Mouse (Mus musculus) left cerebral cortex, postnatal 4 days (tissue): ENCODE data around the gene Sac3d1. TPM values are rescaled to one million over a fixed set of nuclear protein-coding genes. Genes with fewer than 3 reads are reported as not detected.

Experiments used
- DNase-seq: peaks from one replicate; pipeline ENCODE4 v3.0.0-alpha.2; 2022
- intact Hi-C: fragments of 180-260 bp; cut with DNase I; formaldehyde crosslinking; loops from one replicate; pipeline ENCODE4 v1.15.1; 2025
- total RNA-seq, 2 experiments: library from RNA; stranded (reverse); gene quantifications; 2 replicates each; pipeline ENCODE4 v1.2.3; 2021

Gene Sac3d1
- total RNA-seq, 2 experiments from 2014 or later = 25.4 to 25.9 TPM

- no peak for DNase-seq
- intact Hi-C loops = no loop called here
Observed at GRCm38 (mm10) chr19:6123330-6123729, 4.9 kb upstream of the Sac3d1 start.

DNA sequence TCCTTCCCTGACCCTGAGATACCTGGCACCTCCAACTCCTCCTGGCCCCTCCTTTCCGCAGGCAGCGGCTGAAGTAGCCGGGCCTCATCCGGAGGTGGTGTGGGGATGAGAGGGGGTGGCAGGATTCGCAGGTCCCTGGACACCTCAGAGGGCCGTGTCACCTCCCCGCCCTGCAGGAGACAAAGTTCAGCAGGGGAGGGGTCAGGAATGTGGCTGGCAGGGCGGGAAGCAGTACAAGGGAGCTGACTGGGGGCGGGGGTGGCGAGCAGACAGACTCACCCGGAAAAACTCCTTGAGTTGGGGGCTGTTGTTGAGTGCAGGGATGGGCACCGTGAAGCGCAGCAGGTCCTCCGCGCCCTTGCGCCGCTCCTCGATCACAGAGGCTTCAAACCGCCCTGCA lies 3.3 kb upstream of the Sac3d1 start:
- intact Hi-C loops = no loop called here
- no peak for DNase-seq

- intact Hi-C loops = no loop called here
- peak; percentile 32 for DNase-seq
Observed at GRCm38 (mm10) chr19:6118677-6119185, 281 bp upstream of the Sac3d1 start.

- intact Hi-C loops = no loop called here
- no peak for DNase-seq
Observed at GRCm38 (mm10) chr19:6117346-6117985, 984 bp downstream of the Sac3d1 start.

DNA sequence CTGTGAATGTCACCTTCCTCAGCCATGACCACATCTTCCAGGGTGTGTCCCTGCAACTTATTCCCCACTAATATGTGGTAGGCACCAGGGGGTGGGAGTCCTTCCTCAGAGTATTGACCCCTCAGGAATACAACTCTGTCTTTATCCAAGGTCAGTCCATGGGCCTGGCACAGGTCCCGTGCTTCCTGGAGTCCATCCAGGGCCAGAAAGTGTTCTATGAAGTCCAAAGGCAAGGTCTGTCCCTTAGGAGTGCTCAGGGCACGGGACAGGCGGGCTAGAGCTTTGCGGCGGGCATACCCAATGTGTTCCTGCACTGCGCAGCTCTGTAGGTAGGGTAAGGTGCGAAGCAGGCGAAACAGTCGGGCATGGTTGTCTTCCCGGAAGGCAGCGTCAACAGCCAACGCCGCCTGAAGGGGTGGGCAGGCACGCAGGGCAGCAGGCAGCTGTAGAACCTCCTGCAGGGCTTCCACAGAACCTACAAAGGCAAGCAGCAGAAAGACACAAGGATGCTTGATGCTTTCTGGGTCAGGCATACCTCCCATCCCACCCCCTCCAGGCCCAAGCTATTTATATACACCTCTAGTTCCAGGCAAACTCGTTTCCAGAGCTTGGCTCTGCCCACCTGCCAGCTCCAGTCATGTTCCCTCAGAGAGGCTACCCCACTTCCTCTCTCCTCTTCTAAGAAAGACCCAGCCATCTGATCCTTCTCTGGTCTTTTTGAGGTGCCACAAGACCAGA lies 2.2 kb downstream of the Sac3d1 start:
- DNase-seq = no peak
- intact Hi-C loops = no loop called here

DNA sequence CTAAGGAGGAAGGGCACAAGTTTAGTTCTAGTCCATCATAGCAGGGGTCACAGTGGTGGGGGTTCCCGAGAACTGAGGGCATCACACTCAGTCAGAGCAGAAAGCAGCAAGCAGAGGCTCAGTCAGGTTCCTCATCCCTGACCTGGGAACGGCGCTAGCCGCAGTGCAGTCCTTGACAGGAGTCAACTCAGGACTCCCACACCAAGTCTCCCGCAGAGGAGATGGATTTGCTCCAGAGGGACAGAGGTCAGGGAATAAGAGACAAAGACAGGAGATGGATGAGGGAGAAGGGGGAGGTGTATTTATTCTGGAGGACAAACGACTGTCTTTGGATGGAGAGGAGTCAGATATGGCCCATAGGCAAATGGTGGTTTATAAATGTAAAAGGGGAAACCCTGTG lies 5.3 kb downstream of the Sac3d1 start:
- no peak for DNase-seq
- intact Hi-C loops = no loop called here

DNA sequence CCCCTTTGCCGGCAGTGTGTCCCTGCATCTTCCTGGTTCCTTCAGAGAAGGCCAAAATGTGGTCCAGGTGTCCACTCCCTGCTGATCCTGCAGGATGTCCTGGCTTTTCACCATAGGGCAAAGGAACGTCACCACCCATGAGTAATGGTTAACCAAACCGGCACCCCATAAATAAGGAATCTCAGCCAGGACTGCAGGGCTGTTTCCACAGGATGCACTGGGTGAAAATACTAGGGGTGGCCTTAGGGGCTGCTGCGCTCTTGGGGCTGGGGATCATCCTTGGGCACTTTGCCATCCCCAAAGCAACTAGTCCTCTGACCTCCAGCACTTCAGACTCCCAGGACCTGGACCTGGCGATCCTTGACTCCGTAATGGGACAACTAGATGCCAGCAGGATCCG lies 12.9 kb downstream of the Sac3d1 start, which contains the start of gene Naaladl1:
TSS of gene Naaladl1 (plus strand) at position 197 of the 400 bp plus-strand sequence.
- no peak for DNase-seq
- intact Hi-C loops = no loop called here

DNA sequence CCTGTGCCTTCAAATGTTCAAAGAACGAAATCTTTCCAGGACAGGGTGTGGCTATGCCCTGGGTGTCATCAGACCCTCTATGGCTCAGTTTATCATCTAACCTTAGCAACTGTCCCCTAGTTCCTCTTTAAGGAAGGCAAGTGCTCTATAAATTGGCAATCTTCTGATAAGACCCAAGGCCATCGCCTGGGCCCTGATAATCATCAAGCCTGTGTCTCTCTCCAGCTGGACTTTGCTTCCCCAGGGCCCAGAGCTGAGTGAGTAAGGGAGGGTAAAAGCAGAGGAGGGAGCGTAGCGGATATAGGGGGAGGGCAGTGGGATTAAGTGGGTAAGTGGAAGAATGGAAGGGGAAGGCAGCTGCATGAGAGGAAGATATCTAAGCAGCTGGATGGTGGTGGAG lies 14.0 kb downstream of the Sac3d1 start:
- intact Hi-C loops = no loop called here

DNA sequence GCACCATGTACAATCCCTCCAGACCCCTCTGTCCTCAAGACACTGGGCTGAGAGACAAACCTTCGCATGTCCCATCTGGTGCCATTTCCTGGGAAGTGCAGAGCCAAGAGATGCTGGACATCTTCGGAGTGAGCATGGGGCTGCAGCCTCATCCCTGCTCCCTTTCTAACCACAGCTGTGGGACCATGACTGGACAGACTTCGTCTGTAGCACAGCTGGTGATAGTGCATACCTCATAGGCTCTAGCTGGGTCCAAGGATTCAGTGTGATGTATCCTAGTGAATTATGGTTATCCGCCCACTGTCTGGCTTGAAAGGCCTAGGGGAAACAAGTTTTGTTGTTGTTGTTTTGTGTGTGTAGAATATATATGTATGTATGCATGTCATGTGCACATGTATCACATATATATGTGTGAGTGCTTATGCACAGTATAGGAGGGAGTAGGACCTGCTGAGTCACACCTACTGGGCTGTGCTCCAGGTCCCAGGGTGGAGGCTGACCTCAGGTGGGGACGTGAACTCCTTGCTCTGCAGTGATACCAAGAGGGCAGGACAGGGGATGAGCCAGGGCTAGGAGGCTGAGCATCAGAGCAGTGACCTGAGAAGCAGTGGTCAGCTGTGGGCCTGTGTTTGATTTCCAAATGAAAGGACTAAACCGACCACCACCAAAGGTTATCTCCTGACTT lies 16.1 kb downstream of the Sac3d1 start:
- intact Hi-C loops = no loop called here
- no peak for DNase-seq

More for the DNA sequence above, 14.0 kb downstream of the Sac3d1 start:
- DNase-seq = no peak

DNA sequence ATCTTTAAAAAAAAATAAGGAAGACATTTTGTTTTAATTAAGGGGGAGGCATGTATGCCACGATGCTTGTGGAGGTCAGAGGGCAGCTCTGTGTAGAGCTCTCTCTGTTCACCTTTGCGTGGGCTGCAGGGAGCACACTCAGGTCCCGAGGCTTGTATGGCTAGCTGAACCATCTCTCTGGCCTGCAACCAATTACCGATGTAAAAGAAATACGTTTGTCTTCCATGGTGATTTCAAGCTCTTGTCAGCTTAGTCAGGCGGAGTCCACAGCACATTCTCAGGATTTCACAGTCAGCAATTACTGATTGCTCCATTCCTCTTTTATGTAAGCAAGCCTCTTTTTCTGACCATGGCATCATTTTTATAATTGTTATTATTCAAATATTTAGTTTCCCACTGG lies 17.3 kb downstream of the Sac3d1 start:
- DNase-seq = no peak
- intact Hi-C loops = no loop called here

GRCm38 (mm10) chr19:6097847-6098246 lies 20.6 kb downstream of the Sac3d1 start:
- intact Hi-C loops = no loop called here
- no peak for DNase-seq

DNA sequence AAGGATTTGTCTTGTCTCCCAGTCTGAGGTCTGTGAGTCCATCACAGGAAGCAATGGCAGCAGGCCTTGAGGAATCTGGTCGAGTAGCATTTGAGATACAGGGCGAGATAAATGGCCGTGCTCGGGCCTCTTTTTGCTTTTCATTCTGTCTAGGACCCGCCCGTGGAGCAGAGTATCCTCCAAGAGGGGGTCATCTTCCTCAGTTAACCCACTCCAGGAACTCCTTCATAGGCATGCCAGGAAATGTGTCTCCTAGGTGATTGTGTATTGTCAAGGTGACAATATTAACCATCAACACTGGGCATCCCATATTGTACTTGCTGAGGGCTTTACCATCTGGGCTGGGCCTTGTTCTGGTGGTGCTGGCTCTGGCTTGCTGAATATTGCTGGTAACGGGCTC lies 24.3 kb downstream of the Sac3d1 start, which contains the start of gene AC131692.1:
TSS of gene AC131692.1 (plus strand) at position 301 of the 400 bp plus-strand sequence.
- DNase-seq = no peak
- intact Hi-C loops = no loop called here

DNA sequence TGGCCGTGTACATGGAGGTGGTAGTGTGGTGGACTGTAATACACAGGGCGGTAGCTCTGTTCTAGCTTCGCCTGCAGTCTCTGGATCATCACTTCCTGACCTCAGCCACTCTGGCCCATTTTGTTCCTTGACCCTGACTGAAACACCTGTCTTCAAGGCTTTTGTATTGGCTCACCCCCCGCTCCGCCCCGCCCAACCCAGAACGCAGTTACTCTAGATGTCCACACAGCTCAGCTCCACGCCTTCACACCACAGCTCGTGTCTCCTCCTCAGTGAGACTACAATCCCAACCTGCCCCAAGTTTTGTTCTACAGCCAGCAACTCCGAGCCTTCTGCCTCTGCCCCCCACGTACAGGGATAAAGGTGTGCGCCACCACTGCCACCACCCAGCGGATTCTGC lies 29.6 kb downstream of the Sac3d1 start:
- intact Hi-C loops = no loop called here
- no peak for DNase-seq

DNA sequence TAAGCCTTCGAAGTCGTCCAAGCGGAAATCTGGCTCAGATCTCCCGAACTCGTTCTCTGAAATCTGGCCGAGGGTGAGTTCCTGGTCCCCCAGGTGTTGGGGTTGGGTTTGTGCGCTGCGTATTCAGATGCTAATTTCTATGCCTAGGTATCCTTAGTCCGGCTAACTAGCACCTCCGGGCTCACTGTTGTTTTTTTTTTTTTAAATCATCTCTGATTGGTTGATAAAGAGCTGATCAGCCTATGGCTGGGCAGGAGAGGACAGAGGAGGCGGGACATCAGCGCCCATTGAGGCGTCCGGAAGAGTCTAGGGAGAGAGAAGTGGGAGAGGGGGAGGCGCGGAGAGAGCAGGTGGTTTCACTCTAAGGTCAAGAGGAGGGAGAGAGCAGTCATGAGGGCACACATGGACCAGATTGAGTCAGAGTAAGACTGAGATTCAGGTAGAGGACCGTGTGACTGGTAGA lies 33.0 kb downstream of the Sac3d1 start:
- intact Hi-C loops = no loop called here
- DNase-seq = peak; percentile 62

DNA sequence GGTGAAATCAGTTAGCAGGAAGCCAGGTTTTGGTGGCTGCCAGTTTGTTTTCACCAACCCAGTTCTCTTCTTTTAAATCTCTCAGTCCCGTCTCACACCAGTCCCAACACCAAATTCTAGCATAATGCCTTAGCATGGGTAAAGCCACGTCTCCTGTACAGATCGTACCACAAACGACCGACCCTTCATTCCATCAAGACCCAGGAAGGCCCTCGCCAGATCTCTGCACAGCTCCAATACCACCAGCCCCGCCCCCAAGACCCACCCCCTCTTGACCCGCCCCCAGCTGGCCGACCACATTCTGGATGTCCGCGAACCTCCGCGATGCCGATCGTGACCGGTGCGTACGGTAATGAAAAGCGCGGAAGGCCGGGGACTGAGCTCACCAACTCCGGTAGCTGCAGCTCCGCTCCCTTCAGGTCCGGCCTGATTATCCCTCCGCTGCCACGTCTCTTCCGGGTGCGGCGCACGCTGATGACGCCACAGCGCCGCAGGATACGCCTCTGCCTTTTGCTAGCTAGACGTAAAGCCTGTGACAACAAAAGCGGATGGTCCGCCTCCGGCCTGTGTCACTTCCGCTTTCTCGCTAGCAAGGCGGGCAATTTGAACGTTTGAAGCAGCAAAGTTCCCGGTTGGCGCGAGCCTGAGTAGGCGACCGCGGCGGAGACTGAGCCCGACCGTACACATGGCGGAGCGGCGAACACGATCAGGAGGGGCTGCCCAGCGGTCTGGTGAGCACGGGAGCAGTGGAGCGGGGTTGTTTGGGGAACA lies 33.8 kb downstream of the Sac3d1 start, which contains the start of the genes Zfpl1 and Cdca5:
TSS of gene Zfpl1 (minus strand) at position 479 of the 771 bp plus-strand sequence.
TSS of gene Cdca5 (plus strand) at position 506 of the 771 bp plus-strand sequence.
- DNase-seq = peak; percentile 98
- intact Hi-C loops = no loop called here

- intact Hi-C loops = no loop called here
- no peak for DNase-seq
Observed at GRCm38 (mm10) chr19:6082156-6082555, 36.3 kb downstream of the Sac3d1 start, which contains the start of gene Gm28374. TSS of gene Gm28374 (minus strand) at chr19:6082256.

DNA sequence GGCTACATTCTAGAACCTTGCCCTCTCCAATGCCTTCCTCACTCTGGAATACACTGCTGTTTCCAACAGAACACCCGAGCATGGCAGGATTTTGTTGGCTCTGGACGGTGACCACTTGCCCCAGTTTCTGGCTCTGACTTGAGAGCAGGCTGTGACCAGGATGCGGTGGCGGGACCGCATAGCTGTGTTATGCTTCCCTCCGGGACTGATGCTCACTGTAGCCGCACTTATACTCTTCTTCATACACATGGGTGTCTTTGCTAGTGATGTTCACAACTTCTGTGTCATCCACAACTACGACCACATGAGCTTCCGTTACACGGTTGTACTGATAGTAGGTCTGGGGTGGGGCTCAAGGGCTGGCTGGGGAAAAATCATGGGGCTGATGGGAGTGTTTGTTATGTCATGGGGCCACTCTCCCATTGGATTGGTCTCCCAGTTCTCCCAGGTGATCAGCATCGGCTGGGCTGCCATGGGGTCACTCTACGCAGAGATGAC lies 38.4 kb downstream of the Sac3d1 start, which contains the start of gene Tmem262:
TSS of gene Tmem262 (plus strand) at position 51 of the 498 bp plus-strand sequence.
- no peak for DNase-seq
- intact Hi-C loops = no loop called here

DNA sequence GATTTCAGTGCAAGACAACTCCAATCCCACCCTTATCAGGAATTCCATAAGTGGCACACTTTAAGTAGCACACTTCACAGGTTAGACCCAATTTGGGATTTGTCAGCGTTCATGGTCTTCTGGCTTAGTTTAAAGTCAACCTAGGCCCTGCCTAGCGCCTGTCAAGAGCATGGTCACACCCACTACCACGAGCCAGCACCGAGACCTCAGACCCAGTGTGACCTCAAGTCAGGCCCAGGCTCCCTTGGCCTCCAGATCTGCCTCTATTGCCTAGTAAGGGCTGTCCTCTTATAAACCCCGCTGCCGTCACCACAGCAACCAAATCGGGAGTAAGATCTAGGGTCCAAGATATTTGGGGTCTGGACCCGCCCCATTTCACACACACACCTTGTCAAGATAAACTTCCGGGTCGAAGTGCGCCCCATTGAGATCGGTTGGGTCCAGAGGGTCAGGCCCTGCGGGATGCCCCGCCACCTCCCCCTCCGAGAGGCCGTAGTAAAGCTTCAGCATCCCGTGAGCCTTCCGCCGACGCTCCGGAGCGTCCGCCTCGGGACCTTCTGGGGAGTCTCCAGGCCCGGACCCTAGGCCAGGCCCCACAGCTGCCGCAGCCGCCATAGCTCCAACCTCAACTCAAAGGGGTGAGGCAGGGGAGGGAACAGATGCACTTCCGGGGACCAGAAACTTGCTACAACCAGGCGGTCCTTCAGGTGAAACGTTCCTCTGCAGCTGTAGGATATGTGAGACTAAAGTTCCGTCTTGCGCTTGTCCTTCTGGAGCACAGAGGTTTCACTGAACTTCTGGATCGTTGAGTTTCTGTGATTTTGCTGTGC lies 41.7 kb downstream of the Sac3d1 start, which contains the start of gene Vps51:
TSS of gene Vps51 (minus strand) at position 668 of the 830 bp plus-strand sequence.
- intact Hi-C loops = no loop called here
- peak; percentile 81 for DNase-seq

DNA sequence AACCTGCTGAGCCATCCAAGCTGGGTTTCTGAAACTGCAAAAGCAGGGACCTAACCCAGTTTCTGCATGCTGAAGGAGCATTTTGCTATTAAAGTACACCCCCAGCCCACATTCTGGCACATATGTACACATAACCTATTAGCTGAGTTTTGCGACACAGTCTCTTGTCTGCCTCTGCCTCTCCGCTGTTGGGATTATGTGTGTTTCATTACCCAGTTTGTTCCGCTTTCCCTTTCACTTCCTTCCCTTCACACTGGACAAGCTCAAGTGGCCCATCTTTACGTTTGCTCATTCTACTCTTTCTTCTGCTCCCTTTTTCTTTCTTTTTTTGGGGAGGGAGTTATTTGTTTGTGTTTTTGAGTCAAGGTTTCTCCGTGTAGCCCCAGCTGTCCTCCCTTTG lies 44.6 kb downstream of the Sac3d1 start:
- DNase-seq = no peak
- intact Hi-C loops = no loop called here
